Mouse (Mus musculus) MEL (cell line): ENCODE data around the gene Eif2ak4.

Experiments
- GATA1 ChIP-seq: IDR thresholded peaks from 2 replicates; pipeline ENCODE4 v1.6.1; 2011; ENCODE audit warnings: low read depth, low read length, improper control_type of control experiment
- MAZ ChIP-seq: IDR thresholded peaks from 2 replicates; pipeline ENCODE4 v1.6.1; 2012; ENCODE audit warnings: low read depth, mild to moderate bottlenecking, inconsistent platforms, low read length, improper control_type of control experiment
- POLR2A ChIP-seq, 2 experiments: IDR thresholded peaks; 2 replicates each; pipeline ENCODE4 v1.6.1; 2011 to 2012; ENCODE audit warnings: low read length in 2 of 2, mild to moderate bottlenecking in 2 of 2, control low read depth in 1 of 2, improper control_type of control experiment in 1 of 2, low read depth in 1 of 2, moderate library complexity in 1 of 2; ENCODE audit not compliant: control insufficient read depth in 1 of 2, insufficient read depth in 1 of 2, poor library complexity in 1 of 2

GRCm38 (mm10) chr2:118486933-118487332 is 98.5 kb downstream of the Eif2ak4 start:
- TF ChIP-seq GATA1 (no peak), MAZ (no peak), POLR2A (IDR thresholded peaks at IDR 0.05; ENCODE audit: control insufficient read depth in 1 of 2, insufficient read depth in 1 of 2, low read depth in 1 of 2, low read length in 2 of 2, poor library complexity in 1 of 2) (no peak)
